Comparison of ENCODE assay signal across 13 mouse cellular contexts in genomic region chr1:42711456-42712310, GRCm38 (mm10). TPM values are rescaled to one million over a fixed set of nuclear protein-coding genes. Genes with fewer than 3 reads are reported as not detected.
DNase-seq lines count a peak whose midpoint lies in the region; ATAC-seq and TF ChIP-seq lines count a peak whose summit lies in the region.
"Had no signal": no experiment of that assay in that cellular context is flagged by ENCODE, and none has a peak within 500 bp of the region (broad histone marks: within the 10 kb centered on the region; RNA-seq: fewer than 3 reads in every experiment).

No protein-coding gene starts in this region.

- H3K27ac ChIP-seq in kidney, embryonic 14.5 days (ENCODE audit: low read depth, low read length), result no peak overlapping the region
- H3K27ac ChIP-seq in forebrain, embryonic 12.5 days, result peak overlapping the region; percentile 84
- peak overlapping the region; percentile 43 for H3K27ac ChIP-seq in kidney, postnatal 0 days
- peak overlapping the region; percentile 46 for H3K27ac ChIP-seq in neural tube, embryonic 13.5 days (replicated peaks)
- H3K27ac ChIP-seq: heart, adult 2 months had no signal

- H3K9me3 ChIP-seq in kidney, embryonic 14.5 days (ENCODE audit: control insufficient read depth, low read length), result no peaks in the 10 kb centered on the region
- no peaks in the 10 kb centered on the region for H3K9me3 ChIP-seq in forebrain, embryonic 12.5 days
- H3K9me3 ChIP-seq in kidney, postnatal 0 days (replicated peaks; ENCODE audit: low read length), result no peaks in the 10 kb centered on the region
- H3K9me3 ChIP-seq in neural tube, embryonic 13.5 days, result no peaks in the 10 kb centered on the region

- H3K4me3 ChIP-seq in kidney, embryonic 14.5 days (ENCODE audit: low read length), result peak overlapping the region; percentile 48
- H3K4me3 ChIP-seq in forebrain, embryonic 12.5 days (replicated peaks), result peak overlapping the region; percentile 56
- peak overlapping the region; percentile 40 for H3K4me3 ChIP-seq in kidney, postnatal 0 days (replicated peaks; ENCODE audit: low read depth, low read length)
- peak overlapping the region; percentile 52 for H3K4me3 ChIP-seq in neural tube, embryonic 13.5 days
- H3K4me3 ChIP-seq: heart, adult 2 months; myocyte had no signal

- WGBS in kidney, embryonic 14.5 days, result 2% methylated on average over 8 of the region's 8 CpGs
- WGBS in forebrain, embryonic 12.5 days, result 3% methylated on average over 8 of the region's 8 CpGs
- 6% methylated on average over 8 of the region's 8 CpGs for WGBS in kidney, postnatal 0 days
- WGBS in neural tube, embryonic 13.5 days, result 6% methylated on average over 8 of the region's 8 CpGs

- H3K4me1 ChIP-seq in kidney, embryonic 14.5 days (ENCODE audit: control insufficient read depth, insufficient read depth, low read length), result no peaks in the 10 kb centered on the region; the same call in 1 of the 2 replicates
- H3K4me1 ChIP-seq in forebrain, embryonic 12.5 days, result peaks cover 68% of the 10 kb centered on the region
- no peaks in the 10 kb centered on the region for H3K4me1 ChIP-seq in kidney, postnatal 0 days (replicated peaks; ENCODE audit: insufficient read depth, low read length)
- peaks cover 70% of the 10 kb centered on the region for H3K4me1 ChIP-seq in neural tube, embryonic 13.5 days (replicated peaks)

- TF ChIP-seq CTCF in kidney, postnatal 0 days (IDR thresholded peaks at IDR 0.05; ENCODE audit: low read depth), result no peak

- no peak for DNase-seq in kidney, adult 8-10 months
- no peak for DNase-seq in kidney, postnatal 0 days (ENCODE audit: low spot score)
- DNase-seq in adrenal gland, postnatal 4 days (ENCODE audit: low spot score in 2 of 2), result no peak
- DNase-seq in testis, postnatal 14 days (ENCODE audit: low spot score), result no peak
- DNase-seq: cerebellum, adult 8-10 months; heart, adult 2 months; right cerebral cortex, postnatal 14 days had no signal

- peak overlapping the region; percentile 49 for H3K4me2 ChIP-seq in kidney, embryonic 14.5 days (replicated peaks; ENCODE audit: low read depth, low read length)
- peak overlapping the region; percentile 72 for H3K4me2 ChIP-seq in forebrain, embryonic 12.5 days
- H3K4me2 ChIP-seq in kidney, postnatal 0 days (ENCODE audit: low read length), result peak overlapping the region; percentile 54
- H3K4me2 ChIP-seq in neural tube, embryonic 13.5 days, result peak overlapping the region; percentile 80

- H3K9ac ChIP-seq in kidney, embryonic 14.5 days (ENCODE audit: low read depth, low read length), result peak overlapping the region; percentile 68; the same call in 1 of the 2 replicates
- H3K9ac ChIP-seq in forebrain, embryonic 12.5 days, result peak overlapping the region; percentile 81
- H3K9ac ChIP-seq in kidney, postnatal 0 days (ENCODE audit: low read depth, low read length), result peak overlapping the region; percentile 36; the same call in 1 of the 2 replicates
- H3K9ac ChIP-seq in neural tube, embryonic 13.5 days, result peak overlapping the region; percentile 79

- no peaks in the 10 kb centered on the region for H3K36me3 ChIP-seq in kidney, embryonic 14.5 days (ENCODE audit: control insufficient read depth, insufficient read depth, low read length)
- H3K36me3 ChIP-seq in forebrain, embryonic 12.5 days (replicated peaks), result peaks cover 15% of the 10 kb centered on the region; the same call in 1 of the 2 replicates
- no peaks in the 10 kb centered on the region for H3K36me3 ChIP-seq in kidney, postnatal 0 days (ENCODE audit: insufficient read depth, low read length)
- H3K36me3 ChIP-seq in neural tube, embryonic 13.5 days, result no peaks in the 10 kb centered on the region

- no peak for ATAC-seq in kidney, embryonic 14.5 days (ENCODE audit: low FRiP score, low TSS enrichment)
- ATAC-seq in forebrain, embryonic 12.5 days (ENCODE audit: low FRiP score), result no peak
- ATAC-seq in kidney, postnatal 0 days (replicated peaks; ENCODE audit: low FRiP score, low read depth), result no peak
- ATAC-seq in neural tube, embryonic 13.5 days (ENCODE audit: low read depth), result no peak
- ATAC-seq in inflammation-experienced regulatory T-cells, adult 6 months, result no peak

- peaks cover 85% of the 10 kb centered on the region for H3K27me3 ChIP-seq in kidney, embryonic 14.5 days (ENCODE audit: control insufficient read depth, insufficient read depth, low read length)
- H3K27me3 ChIP-seq in forebrain, embryonic 12.5 days, result peaks cover 35% of the 10 kb centered on the region
- H3K27me3 ChIP-seq in kidney, postnatal 0 days (ENCODE audit: insufficient read depth, low read length), result peaks cover 50% of the 10 kb centered on the region
- peaks cover 50% of the 10 kb centered on the region for H3K27me3 ChIP-seq in neural tube, embryonic 13.5 days

RNA-seq across cellular contexts. Expression of gene Pou3f3, which starts 16.1 kb away (rescaled TPM):
- 8.5 and 8.8 TPM in 2 replicates for polyA plus RNA-seq in kidney, embryonic 14.5 days (2014; fragmentation: Nextera tagmentation; extraction: Ambion mirVana)
- polyA plus RNA-seq in forebrain, embryonic 12.5 days (2016; fragmentation: Nextera tagmentation; extraction: Ambion mirVana), result 38.2 and 46.0 TPM in 2 replicates
- 12.4 and 13.2 TPM in 2 replicates for polyA plus RNA-seq in kidney, postnatal 0 days (2015; fragmentation: Nextera tagmentation; extraction: Ambion mirVana)
- polyA plus RNA-seq in neural tube, embryonic 13.5 days (2015; fragmentation: Nextera tagmentation; extraction: Ambion mirVana), result 10.5 and 12.2 TPM in 2 replicates
- total RNA-seq in adrenal gland, postnatal 4 days (2021), result 1 to 10 TPM in 1 of 2 experiments, under 1 TPM in 1; 0.68 to 6.3 TPM
- not detected for polyA plus RNA-seq in inflammation-experienced regulatory T-cells, adult 6 months (2017; shearing (Covaris generic))
- total RNA-seq: heart, adult 2 months had no signal
- polyA plus RNA-seq: heart, adult 2 months; myocyte; stomach, embryonic 16.5 days had no signal
